Mouse (Mus musculus): Measurements from ENCODE around the gene Hist1h1a. TPM values are rescaled to one million over a fixed set of nuclear protein-coding genes. Genes with fewer than 3 reads are reported as not detected.

The Hist1h1a gene
- polyA plus RNA-seq, 1 experiment from 2014 or later = 1.5 TPM

GRCm38 (mm10) chr13:23806422-23807052, 43.1 kb downstream of the Hist1h1a start, which contains the start of gene Slc17a2:
Slc17a2 (plus strand) TSS chr13:23806993.
- Histone ChIP-seq H3K4me1 (no peaks in the 10 kb centered on the region), H3K27ac (no peak within 1 kb of the TSS), H3K9ac (no peak within 1 kb of the TSS), H3K27me3 (replicated peaks) (no peaks in the 10 kb centered on the region), H3K4me2 (replicated peaks) (no peak within 1 kb of the TSS), H3K9me3 (no peaks in the 10 kb centered on the region), H3K36me3 (no peaks in the 10 kb centered on the region), H3K4me3 (no peak within 1 kb of the TSS)
- WGBS = 89% methylated on average over 15 of the region's 15 CpGs
- no peak for ATAC-seq (ENCODE audit: low FRiP score, low read depth)

Small RNA genes lying within 50 kb of the gene (microRNA-seq; reads per million reads assigned to microRNA genes)
- gene Gm44314 (not detected), gene Gm44484 (not detected)

Other genes with a start within 250 kb of the Hist1h1a start
- 4.6 and 6.6 TPM in 2 replicates for gene Hist1h4h, start 232.6 kb upstream of the Hist1h1a start, polyA plus RNA-seq (2016; fragmentation: Nextera tagmentation; extraction: Ambion mirVana)
- gene Hist1h2af, start 229.8 kb upstream of the Hist1h1a start, polyA plus RNA-seq (2016; fragmentation: Nextera tagmentation; extraction: Ambion mirVana) = 2.7 and 5.6 TPM in 2 replicates
- gene Hist1h3g, start 228.2 kb upstream of the Hist1h1a start, polyA plus RNA-seq (2016; fragmentation: Nextera tagmentation; extraction: Ambion mirVana) = 3.0 and 5.4 TPM in 2 replicates
- 0.63 TPM in 2 replicates for gene Hist1h2bh, start 220.3 kb upstream of the Hist1h1a start, polyA plus RNA-seq (2016; fragmentation: Nextera tagmentation; extraction: Ambion mirVana)
- 0.60 and 0.63 TPM in 2 replicates for gene Hist1h3f, start 219.6 kb upstream of the Hist1h1a start, polyA plus RNA-seq (2016; fragmentation: Nextera tagmentation; extraction: Ambion mirVana)
- 0.79 and 1.00 TPM in 2 replicates for gene Hist1h4f, start 212.0 kb upstream of the Hist1h1a start, polyA plus RNA-seq (2016; fragmentation: Nextera tagmentation; extraction: Ambion mirVana)
- gene Hist1h1d, start 210.4 kb upstream of the Hist1h1a start, polyA plus RNA-seq (2016; fragmentation: Nextera tagmentation; extraction: Ambion mirVana) = 0.30 and 0.37 TPM in 2 replicates
- 5.1 and 7.4 TPM in 2 replicates for gene Hist1h3e, start 201.3 kb upstream of the Hist1h1a start, polyA plus RNA-seq (2016; fragmentation: Nextera tagmentation; extraction: Ambion mirVana)
- 52.5 and 96.7 TPM in 2 replicates for gene Hist1h2ae, start 192.4 kb upstream of the Hist1h1a start, polyA plus RNA-seq (2016; fragmentation: Nextera tagmentation; extraction: Ambion mirVana)
- 8.8 and 11.8 TPM in 2 replicates for gene Hist1h2bg, start 192.3 kb upstream of the Hist1h1a start, polyA plus RNA-seq (2016; fragmentation: Nextera tagmentation; extraction: Ambion mirVana)
- gene Hist1h2bf, start 189.5 kb upstream of the Hist1h1a start, polyA plus RNA-seq (2016; fragmentation: Nextera tagmentation; extraction: Ambion mirVana) = 3.4 and 6.6 TPM in 2 replicates
- 0.86 and 2.8 TPM in 2 replicates for gene Hist1h2ad, start 189.3 kb upstream of the Hist1h1a start, polyA plus RNA-seq (2016; fragmentation: Nextera tagmentation; extraction: Ambion mirVana)
- gene Hist1h3d, start 187.9 kb upstream of the Hist1h1a start, polyA plus RNA-seq (2016; fragmentation: Nextera tagmentation; extraction: Ambion mirVana) = 3.8 and 4.9 TPM in 2 replicates
- gene Hist1h4d, start 182.1 kb upstream of the Hist1h1a start, polyA plus RNA-seq (2016; fragmentation: Nextera tagmentation; extraction: Ambion mirVana) = 65.8 and 97.5 TPM in 2 replicates
- 1.9 and 2.1 TPM in 2 replicates for gene Hist1h2be, start 142.5 kb upstream of the Hist1h1a start, polyA plus RNA-seq (2016; fragmentation: Nextera tagmentation; extraction: Ambion mirVana)
- 12.8 and 20.3 TPM in 2 replicates for gene Hist1h1e, start 141.1 kb upstream of the Hist1h1a start, polyA plus RNA-seq (2016; fragmentation: Nextera tagmentation; extraction: Ambion mirVana)
- 0.66 and 0.74 TPM in 2 replicates for gene Hist1h2ac, start 79.7 kb upstream of the Hist1h1a start, polyA plus RNA-seq (2016; fragmentation: Nextera tagmentation; extraction: Ambion mirVana)
- 28.0 and 29.4 TPM in 2 replicates for gene Hist1h2bc, start 79.5 kb upstream of the Hist1h1a start, polyA plus RNA-seq (2016; fragmentation: Nextera tagmentation; extraction: Ambion mirVana)
- 0.23 TPM in 1 of 2 replicates, not detected in the other for gene Hist1h1t, start 67.9 kb upstream of the Hist1h1a start, polyA plus RNA-seq (2016; fragmentation: Nextera tagmentation; extraction: Ambion mirVana)
- 5.1 and 7.8 TPM in 2 replicates for gene Hist1h4c, start 65.2 kb upstream of the Hist1h1a start, polyA plus RNA-seq (2016; fragmentation: Nextera tagmentation; extraction: Ambion mirVana)
- 3.9 TPM in 2 replicates for gene Hfe, start 52.8 kb upstream of the Hist1h1a start, polyA plus RNA-seq (2016; fragmentation: Nextera tagmentation; extraction: Ambion mirVana)
- 13.3 and 13.6 TPM in 2 replicates for gene Hist1h1c, start 24.9 kb upstream of the Hist1h1a start, polyA plus RNA-seq (2016; fragmentation: Nextera tagmentation; extraction: Ambion mirVana)
- 6.8 and 7.4 TPM in 2 replicates for gene Hist1h3c, start 18.1 kb upstream of the Hist1h1a start, polyA plus RNA-seq (2016; fragmentation: Nextera tagmentation; extraction: Ambion mirVana)
- gene Hist1h2bb, start 16.9 kb upstream of the Hist1h1a start, polyA plus RNA-seq (2016; fragmentation: Nextera tagmentation; extraction: Ambion mirVana) = 1.3 and 1.7 TPM in 2 replicates
- 28.5 and 44.2 TPM in 2 replicates for gene Hist1h2ab, start 12.5 kb upstream of the Hist1h1a start, polyA plus RNA-seq (2016; fragmentation: Nextera tagmentation; extraction: Ambion mirVana)
- 5.8 and 10.0 TPM in 2 replicates for gene Hist1h3b, start 11.4 kb upstream of the Hist1h1a start, polyA plus RNA-seq (2016; fragmentation: Nextera tagmentation; extraction: Ambion mirVana)
- 4.5 and 6.1 TPM in 2 replicates for gene Hist1h4b, start 6.7 kb upstream of the Hist1h1a start, polyA plus RNA-seq (2016; fragmentation: Nextera tagmentation; extraction: Ambion mirVana)
- 1.0 TPM in 1 of 2 replicates, not detected in the other for gene Hist1h4a, start 2.4 kb upstream of the Hist1h1a start, polyA plus RNA-seq (2016; fragmentation: Nextera tagmentation; extraction: Ambion mirVana)
- gene Hist1h3a, start 1.3 kb upstream of the Hist1h1a start, polyA plus RNA-seq (2016; fragmentation: Nextera tagmentation; extraction: Ambion mirVana) = 3.5 and 3.6 TPM in 2 replicates
- not detected in 2 replicates for gene Trim38, start 6.2 kb downstream of the Hist1h1a start, polyA plus RNA-seq (2016; fragmentation: Nextera tagmentation; extraction: Ambion mirVana)
- not detected in 2 replicates for gene Slc17a2, start 43.3 kb downstream of the Hist1h1a start, polyA plus RNA-seq (2016; fragmentation: Nextera tagmentation; extraction: Ambion mirVana)
- gene Slc17a3, start 75.8 kb downstream of the Hist1h1a start, polyA plus RNA-seq (2016; fragmentation: Nextera tagmentation; extraction: Ambion mirVana) = 0.18 TPM in 1 of 2 replicates, not detected in the other
- not detected in 2 replicates for gene Slc17a1, start 104.1 kb downstream of the Hist1h1a start, polyA plus RNA-seq (2016; fragmentation: Nextera tagmentation; extraction: Ambion mirVana)
- 0.14 and 0.37 TPM in 2 replicates for gene Slc17a4, start 151.3 kb downstream of the Hist1h1a start, polyA plus RNA-seq (2016; fragmentation: Nextera tagmentation; extraction: Ambion mirVana)
- gene Hist1h2ba, start 170.5 kb downstream of the Hist1h1a start, polyA plus RNA-seq (2016; fragmentation: Nextera tagmentation; extraction: Ambion mirVana) = not detected in 2 replicates
- gene Hist1h2aa, start 170.8 kb downstream of the Hist1h1a start, polyA plus RNA-seq (2016; fragmentation: Nextera tagmentation; extraction: Ambion mirVana) = not detected in 2 replicates
- 0.50 and 0.79 TPM in 2 replicates for gene Scgn, start 227.5 kb downstream of the Hist1h1a start, polyA plus RNA-seq (2016; fragmentation: Nextera tagmentation; extraction: Ambion mirVana)